Mouse (Mus musculus): ENCODE results near the gene Fcor.
A peak's percentile ranks its signal among the peaks of the same experiment; 100 is the strongest.

The Fcor gene

GRCm38 (mm10) chr8:3670388-3670787 lies 1.8 kb downstream of the Fcor start:
- DNase-seq: no peak

- no peak for DNase-seq
Observed at GRCm38 (mm10) chr8:3665507-3665906, 6.7 kb downstream of the Fcor start, which contains the start of gene Mcemp1. TSS of gene Mcemp1 (plus strand) at chr8:3665754.

- DNase-seq: no peak
Observed at GRCm38 (mm10) chr8:3664405-3664804, 7.8 kb downstream of the Fcor start.

- DNase-seq: no peak
Observed at GRCm38 (mm10) chr8:3660889-3661288, 11.3 kb downstream of the Fcor start.

GRCm38 (mm10) chr8:3656725-3657381 lies 15.3 kb downstream of the Fcor start:
- no peak for DNase-seq

- no peak for DNase-seq
Observed at GRCm38 (mm10) chr8:3655526-3655925, 16.6 kb downstream of the Fcor start, which contains the start of gene Retn. TSS of gene Retn (plus strand) at chr8:3655770.

GRCm38 (mm10) chr8:3654726-3655508 lies 17.2 kb downstream of the Fcor start:
- no peak for DNase-seq

GRCm38 (mm10) chr8:3652845-3653244 lies 19.3 kb downstream of the Fcor start:
- DNase-seq: no peak

- DNase-seq: no peak
Observed at GRCm38 (mm10) chr8:3648990-3649389, 23.2 kb downstream of the Fcor start.

GRCm38 (mm10) chr8:3648268-3648667 lies 23.9 kb downstream of the Fcor start:
- no peak for DNase-seq

- DNase-seq: no peak
Observed at GRCm38 (mm10) chr8:3647561-3647960, 24.6 kb downstream of the Fcor start.

- DNase-seq: no peak
Observed at GRCm38 (mm10) chr8:3646824-3647531, 25.2 kb downstream of the Fcor start.

- DNase-seq: peak; percentile 70
Observed at GRCm38 (mm10) chr8:3645804-3646203, 26.4 kb downstream of the Fcor start.

GRCm38 (mm10) chr8:3631478-3631875 lies 40.7 kb downstream of the Fcor start:
- DNase-seq: no peak

- peak; percentile 91 for DNase-seq
Observed at GRCm38 (mm10) chr8:3630647-3631477, 41.3 kb downstream of the Fcor start, which contains the start of gene Stxbp2. TSS of gene Stxbp2 (plus strand) at chr8:3630955.

GRCm38 (mm10) chr8:3628014-3628413 lies 44.1 kb downstream of the Fcor start:
- DNase-seq: peak; percentile 68

GRCm38 (mm10) chr8:3626971-3627370 lies 45.2 kb downstream of the Fcor start:
- DNase-seq: no peak

GRCm38 (mm10) chr8:3625445-3625844 lies 46.7 kb downstream of the Fcor start, which contains the start of gene Pcp2:
TSS of gene Pcp2 (minus strand) at chr8:3625545.
- no peak for DNase-seq

- no peak for DNase-seq
Observed at GRCm38 (mm10) chr8:3622119-3622518, 50.0 kb downstream of the Fcor start.

- peak; percentile 100 for DNase-seq
Observed at GRCm38 (mm10) chr8:3621199-3621970, 50.8 kb downstream of the Fcor start, which contains the start of the genes Xab2 and Pet100. TSS of gene Xab2 (minus strand) at chr8:3621316. TSS of gene Pet100 (plus strand) at chr8:3621548.
